Mouse (Mus musculus) naive thymus-derived CD4-positive, alpha-beta T cell, adult 2 months (primary cell): ENCODE results near the gene Grm8.

ENCODE experiments used
- DNase-seq: peaks from one replicate; pipeline ENCODE4 v3.0.0-alpha.2; 2011; ENCODE audit warnings: low read depth

The Grm8 gene

GRCm38 (mm10) chr6:28135001-28135401 lies at the start of gene Grm8:
Gene Grm8 (minus strand): TSS chr6:28135178.
- DNase-seq = no peak

- DNase-seq = no peak
Measured at GRCm38 (mm10) chr6:28169851-28170539, 35.0 kb upstream of the Grm8 start.

GRCm38 (mm10) chr6:28160399-28160798 lies 25.4 kb upstream of the Grm8 start:
- DNase-seq = no peak

- no peak for DNase-seq
Measured at GRCm38 (mm10) chr6:28146445-28146844, 11.5 kb upstream of the Grm8 start.

GRCm38 (mm10) chr6:28142332-28142731 lies 7.4 kb upstream of the Grm8 start:
- no peak for DNase-seq

DNA sequence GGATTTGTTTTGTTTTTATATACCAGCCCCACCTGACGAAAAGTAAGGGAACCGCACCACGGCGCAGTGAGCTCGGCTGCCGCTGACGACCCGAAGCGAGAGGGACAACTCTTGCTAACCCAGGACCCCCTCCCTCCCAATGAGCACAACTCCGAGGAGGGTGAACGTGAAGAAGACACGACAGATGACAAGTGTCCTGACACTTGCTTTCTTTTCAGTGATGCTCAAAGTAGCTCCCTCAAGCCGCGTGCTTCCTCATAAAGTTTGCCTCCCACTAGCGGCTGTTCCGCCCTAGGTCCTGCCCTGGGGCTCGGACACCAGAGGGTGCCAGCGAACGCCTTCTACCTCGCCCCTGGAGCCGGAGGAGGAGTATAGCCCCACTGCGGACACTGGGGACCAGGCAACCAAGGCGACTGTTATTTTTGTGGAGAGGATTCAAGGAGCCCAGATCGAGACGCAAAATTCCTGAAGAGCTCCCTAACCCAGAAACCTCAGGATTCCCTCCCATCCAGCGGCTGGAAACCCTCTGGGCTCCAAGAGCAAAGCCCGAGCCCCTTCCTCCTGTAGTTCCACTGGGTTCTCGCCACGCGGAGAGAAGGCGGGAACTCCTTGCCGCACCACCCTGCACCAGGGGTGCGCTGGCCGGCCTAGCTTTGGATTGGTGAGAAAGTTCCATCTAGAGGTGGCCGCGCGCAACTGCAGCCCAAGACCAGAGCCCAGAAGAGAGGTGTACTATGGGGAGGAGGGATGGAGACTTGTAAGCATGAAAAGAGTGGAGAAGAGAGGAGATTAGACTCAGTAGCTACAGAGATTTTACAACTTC lies 644 bp upstream of the Grm8 start:
- DNase-seq = peak; percentile 62

- DNase-seq = no peak
Measured at GRCm38 (mm10) chr6:28134251-28134801, 652 bp downstream of the Grm8 start.

DNA sequence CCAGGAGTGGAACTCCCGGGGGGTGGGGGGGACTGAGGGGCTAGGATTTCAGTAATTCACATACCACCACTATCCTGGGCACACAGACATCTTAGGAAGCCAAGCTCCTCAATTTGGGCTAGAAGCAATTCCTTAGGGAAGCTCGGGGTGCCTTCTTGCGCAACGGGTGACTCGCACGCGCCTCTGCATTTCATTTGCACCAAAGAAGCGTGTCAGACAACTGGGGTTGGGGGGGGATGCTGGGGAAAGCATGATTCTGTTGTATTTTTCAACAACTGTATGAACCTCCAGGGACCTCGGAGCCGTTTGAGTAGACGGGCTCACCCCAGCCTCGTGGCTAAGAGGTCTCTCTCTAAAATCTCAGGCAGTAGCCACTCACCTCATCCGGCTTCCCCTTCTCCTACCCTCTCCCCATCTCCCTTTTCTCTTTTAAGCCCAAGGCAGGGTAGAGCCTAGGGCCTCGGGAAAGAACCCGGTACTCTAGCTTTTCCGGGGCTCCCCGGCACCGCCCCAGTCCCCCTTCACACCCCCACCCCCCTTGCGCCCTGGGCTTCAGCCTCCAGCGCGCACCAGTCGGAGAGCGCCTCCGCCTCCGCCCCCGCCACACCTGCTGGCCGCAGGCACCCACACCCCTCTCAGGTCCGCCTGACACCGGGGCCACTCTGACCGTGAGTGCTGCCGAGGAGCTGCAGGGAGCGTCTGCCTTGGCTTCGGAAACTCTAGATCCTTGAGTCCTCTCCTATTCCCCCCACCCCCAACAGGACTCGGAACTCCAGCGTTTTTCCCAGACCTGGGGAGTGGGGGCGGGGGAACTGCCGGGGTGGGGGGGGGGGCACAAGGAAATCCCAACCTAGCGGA lies 1.5 kb downstream of the Grm8 start:
- no peak for DNase-seq

DNA sequence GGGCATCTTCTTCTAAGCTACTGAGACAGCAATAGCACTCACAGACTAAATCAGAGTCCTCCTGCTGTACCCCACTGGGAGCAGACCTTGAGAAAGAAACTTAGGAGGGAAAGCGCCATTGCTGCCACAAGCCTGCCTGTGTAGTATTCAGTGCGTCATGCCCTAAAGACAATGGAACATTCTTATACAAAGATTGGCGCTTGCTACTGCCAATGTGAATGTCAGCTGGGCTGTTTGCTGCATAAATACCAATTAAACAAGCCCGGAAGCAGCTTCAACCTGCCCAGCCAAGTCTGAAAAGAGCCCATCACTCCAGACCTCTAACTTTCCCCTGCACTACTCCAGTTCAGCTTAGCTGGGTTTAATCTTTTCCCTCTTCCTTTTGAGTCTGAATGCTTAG lies 2.9 kb downstream of the Grm8 start:
- DNase-seq = no peak

DNA sequence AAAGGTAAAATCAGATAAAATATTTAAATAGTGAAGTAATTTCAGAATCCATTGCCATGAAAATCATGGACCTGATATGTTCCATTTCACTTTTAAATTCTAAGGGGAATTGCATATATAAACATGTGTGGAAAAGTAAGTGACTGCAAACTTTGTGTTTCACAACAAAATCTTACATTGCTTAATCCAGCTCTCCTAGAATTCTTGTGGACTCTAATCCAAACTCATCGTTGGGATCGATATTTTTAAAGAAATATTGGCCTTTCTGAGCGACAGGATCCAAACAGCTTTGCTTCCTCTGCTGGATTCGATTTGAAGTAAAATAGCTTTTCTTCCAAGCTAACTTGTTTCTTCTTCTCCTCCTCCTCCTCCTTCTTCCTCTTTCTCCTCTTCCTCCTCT lies 6.1 kb downstream of the Grm8 start:
- no peak for DNase-seq

DNA sequence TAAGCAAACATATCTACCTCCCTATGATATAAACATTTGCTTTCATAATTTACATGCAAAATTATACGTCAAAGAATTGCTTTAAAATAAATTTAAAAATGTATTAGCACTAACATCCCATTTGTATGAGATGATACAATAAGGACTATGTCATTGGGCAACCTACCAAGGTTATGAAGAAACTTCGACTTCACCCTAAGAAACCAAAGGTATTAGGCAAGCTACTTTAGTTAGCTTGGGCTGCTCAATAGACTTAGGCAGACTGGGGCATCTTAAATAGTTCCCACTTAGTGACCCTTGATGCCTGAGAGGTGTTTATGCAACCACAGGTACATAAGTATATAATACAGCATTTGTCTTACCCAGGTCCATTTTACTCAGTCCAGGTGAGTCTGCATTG lies 19.5 kb downstream of the Grm8 start:
- no peak for DNase-seq

DNA sequence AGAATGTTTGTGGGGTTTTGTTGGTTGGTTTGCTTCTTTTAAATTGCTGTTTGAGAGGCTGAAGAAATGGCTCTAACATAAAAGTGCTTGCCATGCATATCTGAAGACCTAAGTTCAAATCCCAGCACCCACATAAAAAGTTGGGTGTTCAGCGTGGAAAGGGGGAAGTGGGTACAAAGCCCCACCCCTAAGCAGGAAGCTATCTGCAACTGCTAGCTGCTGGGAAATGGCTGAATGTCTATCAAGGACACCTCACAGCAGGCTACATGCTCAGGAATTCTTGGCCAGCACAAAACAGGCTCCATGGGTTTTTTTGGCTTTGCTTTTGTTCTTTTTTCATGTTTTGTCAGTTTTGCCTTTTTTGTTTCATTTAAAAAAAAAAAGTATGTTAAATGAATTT lies 20.1 kb downstream of the Grm8 start:
- no peak for DNase-seq

DNA sequence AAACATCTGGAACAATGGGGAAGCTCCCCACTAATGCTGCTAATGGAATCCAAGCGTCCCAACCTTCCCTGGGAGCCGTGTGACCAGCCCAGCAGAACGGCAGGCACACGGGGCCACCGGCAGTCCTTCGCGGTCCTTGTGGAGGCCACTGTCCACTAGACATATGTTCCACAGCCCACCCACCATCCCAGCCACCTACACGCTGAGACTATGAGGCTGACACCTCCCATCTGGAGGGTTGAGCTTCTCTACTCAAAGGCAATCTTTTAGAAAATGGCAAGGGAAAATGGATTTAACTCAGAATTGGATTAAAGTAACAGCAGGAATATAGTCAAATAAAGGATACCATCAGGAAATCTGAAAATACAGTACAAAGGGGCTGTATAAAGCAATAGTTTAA lies 23.4 kb downstream of the Grm8 start:
- DNase-seq = no peak

GRCm38 (mm10) chr6:28102608-28103316 lies 32.2 kb downstream of the Grm8 start:
- DNase-seq = no peak

- no peak for DNase-seq
Measured at GRCm38 (mm10) chr6:28100001-28100400, 35.0 kb downstream of the Grm8 start.

DNA sequence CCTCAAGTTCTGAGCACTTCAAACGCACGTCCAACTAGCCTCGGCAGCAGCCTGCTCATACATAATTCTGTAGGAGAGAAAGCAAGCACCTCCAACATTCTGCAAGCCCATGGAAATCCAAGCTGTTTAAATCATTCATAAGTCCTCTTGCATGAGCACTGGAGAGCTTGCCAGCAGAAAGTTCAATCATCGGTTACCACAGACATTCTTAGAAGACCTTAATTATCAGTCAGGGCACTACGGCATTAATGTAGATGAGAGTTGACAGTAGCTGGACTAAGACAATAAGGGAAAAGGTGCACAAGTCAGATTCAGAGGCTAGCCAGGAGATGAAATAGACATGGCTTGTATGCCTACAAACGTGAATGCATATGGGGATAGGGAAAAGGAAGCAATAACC lies 42.5 kb downstream of the Grm8 start:
- DNase-seq = no peak

DNA sequence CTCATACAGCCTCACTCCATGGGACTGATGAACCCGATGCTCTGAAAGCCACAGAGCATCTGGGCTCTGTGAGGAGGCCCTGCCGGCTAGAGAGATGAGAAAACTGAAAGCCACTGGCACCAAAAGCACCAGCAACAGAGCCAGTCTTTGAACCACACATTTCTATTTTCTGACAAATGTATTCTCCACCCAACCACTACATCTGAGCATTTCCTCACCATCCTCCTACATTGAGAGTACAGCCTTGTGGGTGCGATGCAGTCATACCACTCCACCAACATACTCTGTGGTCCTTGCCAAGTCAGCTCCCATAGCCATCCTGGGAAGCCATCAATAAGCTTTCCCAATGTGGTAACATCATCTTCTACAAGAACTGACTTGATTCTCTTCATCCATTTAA lies 43.1 kb downstream of the Grm8 start:
- DNase-seq = no peak

DNA sequence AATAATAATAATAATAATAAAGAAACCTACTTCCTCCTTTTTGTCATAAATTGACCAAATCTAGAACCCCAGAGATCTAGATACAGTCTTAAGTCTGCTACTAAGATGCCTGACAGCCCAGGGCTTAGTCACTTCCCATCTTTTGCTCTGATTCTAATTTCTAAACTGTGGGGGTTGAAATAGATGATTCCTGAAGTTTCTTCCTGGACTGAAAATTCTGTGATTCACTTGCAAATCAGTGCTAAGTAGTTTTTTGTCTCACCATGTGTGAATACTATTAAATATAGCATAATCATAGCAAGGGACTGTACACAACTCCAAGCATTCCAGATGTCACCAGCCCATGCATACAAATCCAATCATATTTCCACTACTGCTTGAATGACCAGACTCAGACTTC lies 44.0 kb downstream of the Grm8 start:
- no peak for DNase-seq

- no peak for DNase-seq
Measured at GRCm38 (mm10) chr6:28075534-28075933, 59.4 kb downstream of the Grm8 start.

- no peak for DNase-seq
Measured at GRCm38 (mm10) chr6:28074470-28074869, 60.5 kb downstream of the Grm8 start.

GRCm38 (mm10) chr6:28051966-28052365 lies 83.0 kb downstream of the Grm8 start:
- DNase-seq = no peak

- no peak for DNase-seq
Measured at GRCm38 (mm10) chr6:28042339-28042738, 92.6 kb downstream of the Grm8 start.
